Mouse (Mus musculus): ENCODE measurements around the gene Thbs1.

DNA sequence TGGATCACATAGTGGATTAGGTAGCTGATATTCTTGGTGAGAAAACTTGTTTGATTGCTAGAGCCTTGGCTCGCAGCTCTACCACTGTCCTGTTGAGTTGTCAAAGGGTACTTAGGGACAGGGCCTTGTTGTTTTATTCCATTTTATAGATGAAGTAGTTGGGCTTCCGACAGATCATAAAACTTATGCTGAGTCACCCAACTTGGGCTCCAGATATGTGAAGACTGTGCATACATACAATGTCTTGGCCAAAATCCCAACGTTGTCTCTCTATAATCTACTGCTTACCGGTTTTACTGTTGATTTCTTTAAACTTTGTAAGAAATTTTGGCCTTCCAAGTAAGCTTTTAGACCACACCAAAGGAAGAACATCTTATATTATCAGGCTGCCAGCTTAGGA, 36.5 kb upstream of the Thbs1 start:
- TF ChIP-seq POLR2A (IDR thresholded peaks at IDR 0.05; ENCODE audit: borderline replicate concordance, insufficient read depth, low read length) (no peak), CTCF (IDR thresholded peaks at IDR 0.05; ENCODE audit: borderline replicate concordance, insufficient read depth, low read depth, low read length) (no peak)

Data from cerebellum, adult 2 months (tissue).